Mouse (Mus musculus) telencephalon, adult 2 months (tissue): Measurements from ENCODE around the gene Pou1f1.

Experiments
- DNase-seq: peaks from one replicate; pipeline ENCODE4 v3.0.0-alpha.2; 2011; ENCODE audit warnings: low read depth, low spot score

The Pou1f1 gene

DNA sequence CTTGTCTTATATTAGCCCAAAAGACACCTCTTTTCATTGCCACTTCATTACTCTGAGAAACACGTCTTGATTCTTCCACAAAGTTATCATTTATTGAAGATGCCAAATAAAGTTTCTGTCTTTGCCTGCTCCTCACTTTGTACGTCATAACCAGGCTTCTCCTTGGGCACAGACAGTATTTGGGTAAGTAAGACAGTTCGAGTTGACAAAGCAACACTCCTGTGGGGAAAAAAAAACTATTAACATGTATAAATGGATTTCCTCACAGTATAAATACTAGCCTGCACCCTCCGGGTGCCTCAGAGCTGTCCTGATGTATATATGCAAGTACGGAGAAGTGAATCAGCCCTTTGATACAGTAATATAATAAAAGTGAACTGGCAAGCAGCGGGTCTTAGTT, at the start of gene Pou1f1:
Gene Pou1f1 (plus strand): TSS at position 301 of the 400 bp plus-strand sequence.
- no peak for DNase-seq

DNA sequence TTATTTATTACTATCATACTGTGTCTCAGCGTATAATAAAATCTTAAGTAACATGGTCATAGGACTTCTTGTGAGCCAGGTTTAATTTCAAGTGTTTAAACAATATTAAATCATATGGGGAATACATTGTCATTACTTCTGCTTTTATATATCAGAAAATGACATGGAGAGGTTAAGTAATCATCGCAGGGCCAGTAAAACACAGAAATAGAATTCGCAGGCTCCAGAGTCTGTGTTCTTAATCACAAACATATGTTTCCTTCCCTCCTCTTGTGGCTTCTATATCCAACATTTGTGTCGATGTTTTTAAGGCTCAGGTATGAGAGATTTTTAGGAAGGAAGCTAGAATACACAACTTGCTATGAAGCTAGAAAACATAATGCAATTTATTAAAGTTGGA, 49.7 kb upstream of the Pou1f1 start:
- no peak for DNase-seq

DNA sequence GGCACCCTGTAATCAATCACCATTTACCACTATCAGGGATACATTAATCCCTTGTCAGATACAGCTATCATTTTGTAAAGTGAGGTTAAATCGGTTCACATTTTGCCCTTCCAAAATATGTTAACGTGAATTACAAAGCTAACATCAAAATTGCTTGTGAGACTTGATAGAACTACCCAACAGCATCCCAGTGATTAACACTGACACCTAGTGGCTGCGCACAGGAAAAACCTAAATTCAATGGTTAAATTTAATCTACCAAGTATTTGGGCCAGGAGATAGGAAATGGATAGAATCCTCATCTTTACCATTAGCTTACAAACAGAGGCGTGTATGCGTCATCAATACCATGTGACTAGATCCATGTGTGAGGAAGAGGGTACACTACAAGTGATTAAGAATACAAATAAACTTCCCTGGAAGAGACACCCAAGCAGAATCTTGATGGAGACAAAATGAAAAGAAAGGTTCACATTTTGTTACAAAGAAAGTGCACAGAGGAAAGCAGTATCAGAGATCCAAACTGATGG, 47.8 kb upstream of the Pou1f1 start:
- DNase-seq, result peak; percentile 33

DNA sequence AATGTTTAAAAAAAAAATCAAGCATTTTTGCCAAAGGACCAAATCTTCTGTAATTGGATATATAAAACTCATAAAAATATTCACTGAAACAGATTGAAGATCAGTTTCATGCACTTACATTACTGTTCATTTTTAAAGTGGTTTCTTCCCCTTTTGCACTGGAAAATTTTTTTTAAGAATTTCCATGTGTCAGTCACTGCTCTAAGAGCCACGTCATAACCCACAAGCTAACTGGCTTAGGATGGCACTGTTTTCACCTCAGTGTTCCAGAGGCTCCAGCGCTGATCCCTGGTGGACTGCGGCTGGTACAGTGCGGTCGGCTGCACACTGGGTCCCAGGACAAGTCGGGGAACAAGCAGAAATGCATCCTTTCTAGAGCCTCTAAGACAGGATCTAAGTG, 34.6 kb upstream of the Pou1f1 start:
- DNase-seq, result no peak

GRCm38 (mm10) chr16:65496030-65496429, 24.3 kb upstream of the Pou1f1 start:
- no peak for DNase-seq

DNA sequence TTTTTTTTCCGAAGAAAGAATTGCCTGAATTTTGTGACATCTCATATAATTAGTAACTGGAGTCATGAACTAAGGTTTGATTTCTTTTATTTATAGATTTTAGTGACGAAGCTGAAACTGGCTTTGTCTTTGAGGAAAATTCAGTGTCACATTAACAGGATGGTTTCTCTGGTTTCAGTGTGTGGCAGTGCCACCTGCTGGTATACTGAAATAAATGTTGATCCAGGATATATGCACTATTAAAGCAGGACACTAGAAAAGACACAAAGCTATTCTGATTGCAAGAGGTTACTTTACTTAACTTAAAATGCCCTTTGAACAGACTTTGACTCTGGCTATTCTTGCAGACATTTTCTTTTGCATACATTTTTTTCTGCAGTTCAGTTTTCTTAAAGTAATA, 23.3 kb upstream of the Pou1f1 start:
- peak; percentile 38 for DNase-seq

- DNase-seq, result no peak
Measured at GRCm38 (mm10) chr16:65514223-65514622, 6.1 kb upstream of the Pou1f1 start.

DNA sequence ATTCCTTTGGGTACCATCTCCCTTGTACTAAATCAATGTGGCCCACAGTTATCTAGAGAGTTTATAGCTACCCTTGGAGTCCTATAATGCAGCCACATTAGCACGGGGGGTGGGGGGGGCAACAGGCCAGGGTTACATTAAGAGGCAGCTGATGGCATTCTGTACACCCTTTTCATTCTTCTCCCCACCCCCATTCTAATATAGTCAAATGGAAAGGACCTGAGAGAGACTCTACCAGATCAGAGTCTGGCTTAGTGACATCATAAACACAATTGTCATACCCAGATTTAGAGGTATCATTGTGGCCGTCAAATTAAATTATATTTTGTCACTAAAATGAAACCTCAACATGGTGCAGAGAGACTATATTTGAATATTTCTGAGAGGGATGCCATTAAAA, 5.7 kb downstream of the Pou1f1 start:
- no peak for DNase-seq

DNA sequence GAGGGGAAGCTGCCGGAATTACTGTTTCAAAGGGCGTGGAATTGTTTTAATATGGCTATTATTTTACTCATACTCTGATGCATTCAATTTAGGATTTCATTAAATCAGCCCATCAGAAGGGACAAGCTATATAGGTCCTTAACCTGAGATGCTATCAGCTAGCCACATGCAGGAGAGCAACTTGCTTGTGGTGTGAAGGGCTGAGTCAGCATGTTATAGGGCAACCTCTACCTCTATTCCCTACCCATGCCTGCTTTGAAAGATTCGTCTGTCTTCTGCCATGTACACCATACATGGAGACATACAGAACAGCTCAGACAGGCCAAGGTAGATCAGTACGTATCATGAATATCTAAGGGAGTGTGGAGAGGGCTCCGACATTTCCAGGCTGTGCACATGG, 6.4 kb downstream of the Pou1f1 start:
- DNase-seq, result no peak

GRCm38 (mm10) chr16:65529589-65529988, 9.3 kb downstream of the Pou1f1 start:
- DNase-seq, result no peak

GRCm38 (mm10) chr16:65531663-65532062, 11.4 kb downstream of the Pou1f1 start:
- peak; percentile 67 for DNase-seq

DNA sequence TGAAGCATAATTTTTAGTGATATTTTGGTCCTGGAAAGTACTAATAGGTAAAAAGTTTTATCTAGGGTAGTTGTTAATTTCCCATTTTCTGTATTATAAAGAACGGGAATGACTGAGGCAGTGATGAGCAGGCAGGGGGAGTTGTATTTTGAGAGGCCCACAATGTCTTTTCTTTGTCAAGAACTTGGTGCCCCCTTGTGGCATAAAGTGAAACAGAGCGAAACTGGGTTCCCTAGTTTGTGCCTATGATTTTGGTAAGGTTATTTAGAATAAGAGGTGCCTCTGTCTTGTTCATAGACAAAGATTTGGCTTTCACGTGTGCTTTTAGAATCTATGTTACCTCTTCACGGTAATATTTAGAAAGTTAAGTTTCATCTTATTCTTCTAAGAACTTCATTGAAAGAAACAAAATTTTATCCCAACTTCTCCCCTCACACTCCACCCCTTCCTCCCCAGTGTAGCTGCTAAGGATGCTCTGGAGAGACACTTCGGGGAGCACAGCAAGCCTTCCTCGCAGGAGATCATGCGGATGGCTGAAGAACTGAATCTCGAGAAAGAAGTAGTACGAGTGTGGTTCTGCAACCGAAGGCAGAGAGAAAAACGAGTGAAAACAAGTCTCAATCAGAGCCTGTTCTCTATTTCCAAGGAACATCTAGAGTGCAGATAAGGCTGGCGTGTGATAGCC, 13.1 kb downstream of the Pou1f1 start:
- peak; percentile 44 for DNase-seq

- DNase-seq, result no peak
Measured at GRCm38 (mm10) chr16:65543676-65544293, 23.5 kb downstream of the Pou1f1 start.

- no peak for DNase-seq
Measured at GRCm38 (mm10) chr16:65548960-65549359, 28.6 kb downstream of the Pou1f1 start.

DNA sequence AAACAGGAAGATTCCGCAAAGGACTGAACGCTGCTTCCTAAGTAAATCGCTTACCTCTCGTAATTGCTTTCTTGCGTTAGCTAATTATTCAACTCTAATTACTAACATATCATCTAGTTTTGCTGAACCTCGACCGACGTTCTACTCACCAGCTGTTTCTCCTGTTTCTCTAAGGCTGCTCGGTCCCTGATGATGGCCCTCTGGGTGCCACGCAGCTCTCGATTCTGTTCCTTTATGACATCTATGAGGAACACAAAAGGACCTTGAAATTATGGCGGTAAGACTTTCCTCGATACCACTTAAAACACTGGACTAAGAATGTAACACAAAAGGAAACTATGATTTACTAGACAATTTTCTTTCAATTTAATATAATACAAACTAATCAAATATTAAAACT, 30.5 kb downstream of the Pou1f1 start:
- no peak for DNase-seq

GRCm38 (mm10) chr16:65554267-65554666, 34.0 kb downstream of the Pou1f1 start:
- no peak for DNase-seq

- DNase-seq, result no peak
Measured at GRCm38 (mm10) chr16:65557369-65557768, 37.1 kb downstream of the Pou1f1 start.

DNA sequence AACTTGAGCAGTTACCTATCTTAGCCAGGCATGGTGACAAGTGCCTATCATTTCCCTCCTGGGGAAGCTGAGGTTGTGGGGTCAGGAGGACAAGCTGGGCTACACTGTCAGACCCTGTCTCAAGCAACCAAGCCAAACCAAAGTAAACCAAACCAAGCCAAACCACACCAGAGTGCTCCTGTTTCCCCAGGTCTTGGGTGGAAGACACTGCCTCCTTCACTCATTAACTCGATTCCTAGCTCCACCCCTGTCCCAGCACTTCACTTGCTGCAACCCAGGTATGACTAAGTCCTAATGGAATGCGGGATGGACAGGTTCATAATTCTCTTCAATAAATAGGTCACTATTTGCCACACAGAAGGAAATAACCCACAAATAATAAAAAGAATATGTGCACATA, 39.3 kb downstream of the Pou1f1 start:
- no peak for DNase-seq

DNA sequence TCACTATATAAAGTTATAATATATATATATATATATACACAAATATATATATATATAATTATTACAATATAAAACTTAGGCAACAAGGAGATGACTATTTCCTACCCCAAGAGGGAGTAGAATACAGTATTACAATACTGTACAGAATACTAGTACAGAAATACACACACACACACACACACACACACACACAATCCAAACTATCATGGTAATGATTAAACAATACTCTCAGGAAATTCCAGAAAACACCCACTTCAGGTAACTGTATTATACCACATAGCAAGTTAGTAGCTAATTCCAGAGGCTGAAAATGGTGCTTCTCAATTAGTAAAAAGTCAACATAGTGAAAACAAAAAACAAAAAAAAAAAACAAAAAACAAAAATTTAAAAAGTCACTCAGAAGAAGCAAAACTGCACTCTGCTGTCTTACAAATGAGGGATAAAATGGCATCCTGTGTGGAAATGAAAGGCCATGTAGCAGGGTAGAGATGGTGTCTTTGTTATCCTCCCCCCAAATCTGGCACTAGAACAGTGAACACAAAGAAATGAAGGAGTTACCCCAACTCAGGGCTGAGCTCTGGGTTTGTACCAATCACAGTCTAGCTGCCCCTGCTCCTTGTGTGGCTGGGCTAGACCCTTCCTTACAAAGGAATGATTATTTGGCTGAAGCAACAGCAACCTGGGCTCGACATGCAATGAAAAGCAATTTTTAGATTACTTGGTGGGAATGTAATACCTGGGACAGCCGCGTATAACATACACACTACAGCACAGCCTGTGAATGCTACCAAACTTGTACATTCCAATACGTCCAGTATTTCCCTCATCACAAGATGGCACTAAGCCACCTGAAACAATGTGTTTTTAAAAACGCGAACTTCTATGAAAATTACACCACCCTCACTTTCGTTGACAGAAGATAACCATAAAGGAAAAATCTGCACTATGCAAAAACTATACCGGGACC, 41.0 kb downstream of the Pou1f1 start:
- DNase-seq, result no peak

- DNase-seq, result peak; percentile 83
Measured at GRCm38 (mm10) chr16:65561963-65562863, 41.9 kb downstream of the Pou1f1 start, which contains the start of gene Chmp2b. Gene Chmp2b (minus strand): TSS chr16:65562726.

DNA sequence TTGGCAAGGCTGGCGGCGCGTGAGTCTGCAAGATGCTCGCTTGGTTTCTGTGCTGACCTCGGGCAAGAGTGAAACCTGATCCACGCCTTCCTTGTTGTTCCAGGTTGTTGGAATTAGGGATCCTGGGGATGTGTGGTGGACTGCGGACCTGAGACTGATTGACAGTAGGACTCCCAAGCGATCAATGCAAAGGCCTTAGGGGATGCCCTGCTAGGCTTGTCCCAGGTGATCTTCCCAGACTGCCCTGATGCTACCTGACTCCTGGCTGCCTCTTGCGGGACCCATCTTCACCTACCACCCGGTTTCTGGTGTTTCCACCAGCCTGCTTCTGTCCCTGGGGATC, 42.5 kb downstream of the Pou1f1 start:
- no peak for DNase-seq
